Mouse (Mus musculus) heart, embryonic 15.5 days (tissue): ENCODE results near the gene Tedc1. TPM values are rescaled to one million over a fixed set of nuclear protein-coding genes. Genes with fewer than 3 reads are reported as not detected.
"Not testable (repeated sequence)": the region's sequence is repeated elsewhere in the genome, so short reads cannot be mapped to it uniquely, and the experiment has no call there.

Experiments used
- ATAC-seq: fragments of 200-750 bp; cut with Nextera tagmentation; replicated peaks from 2 replicates; pipeline ENCODE4 v1.8.0; 2017; ENCODE audit warnings: low read depth, moderate TSS enrichment; ENCODE audit not compliant: insufficient number of reproducible peaks, insufficient read depth, low FRiP score
- H3K27ac ChIP-seq: fragments of 300-500 bp; sonication (generic); 2 replicates; pipeline ENCODE4 v1.5.1; 2015; ENCODE audit warnings: mild to moderate bottlenecking, inconsistent platforms
- H3K27me3 ChIP-seq: fragments of 300-500 bp; sonication (generic); 2 replicates; pipeline ENCODE4 v1.6.1; 2015; ENCODE audit warnings: inconsistent platforms
- H3K36me3 ChIP-seq: fragments of 300-500 bp; sonication (generic); 2 replicates; pipeline ENCODE4 v1.6.1; 2015; ENCODE audit warnings: mild to moderate bottlenecking, inconsistent platforms
- H3K4me1 ChIP-seq: fragments of 300-500 bp; sonication (generic); replicated peaks from 2 replicates; pipeline ENCODE4 v1.6.1; 2015; ENCODE audit warnings: inconsistent platforms
- H3K4me2 ChIP-seq: fragments of 300-500 bp; sonication (generic); 2 replicates; pipeline ENCODE4 v1.6.1; 2015; ENCODE audit warnings: inconsistent platforms, mild to moderate bottlenecking, moderate library complexity
- H3K4me3 ChIP-seq: fragments of 300-500 bp; sonication (generic); 2 replicates; pipeline ENCODE4 v1.5.1; 2015; ENCODE audit warnings: mild to moderate bottlenecking, inconsistent platforms
- H3K9ac ChIP-seq: fragments of 300-500 bp; sonication (generic); 2 replicates; pipeline ENCODE4 v1.6.1; 2015; ENCODE audit warnings: mild to moderate bottlenecking, inconsistent platforms
- H3K9me3 ChIP-seq: fragments of 300-500 bp; sonication (generic); replicated peaks from 2 replicates; pipeline ENCODE4 v1.6.1; 2016; ENCODE audit warnings: inconsistent platforms
- WGBS: fragments of 180-500 bp; shearing (Covaris S2); methylation state at CpG from one replicate; pipeline ENCODE4 v1.1.7; 2015; ENCODE audit warnings: mixed read lengths; 5-methylcytosine and 5-hydroxymethylcytosine counted together
- polyA plus RNA-seq: library from polyadenylated mRNA; unstranded; fragments of >200 nt; fragmentation: Nextera tagmentation; extraction: Ambion mirVana; gene quantifications from 2 replicates; pipeline ENCODE4 v1.2.1, GENCODE M21; 2015

Gene Tedc1
- polyA plus RNA-seq, 1 experiment from 2014 or later, result 15.4 TPM

- peak overlapping the region; percentile 95 for H3K4me2 ChIP-seq
- peaks cover 30% of the 10 kb centered on the region for H3K4me1 ChIP-seq
- 40% methylated on average over 12 of the region's 12 CpGs for WGBS
- peak overlapping the region; percentile 65 for H3K4me3 ChIP-seq
- H3K9ac ChIP-seq, result peak overlapping the region; percentile 58
- H3K36me3 ChIP-seq, result no peaks in the 10 kb centered on the region
- H3K9me3 ChIP-seq, result no peaks in the 10 kb centered on the region
- peaks cover 57% of the 10 kb centered on the region for H3K27me3 ChIP-seq
- no peak for ATAC-seq
- H3K27ac ChIP-seq, result no peak overlapping the region
Measured at GRCm38 (mm10) chr12:113186326-113187010, 30.2 kb downstream of the Tedc1 start.

- Histone ChIP-seq H3K4me1 (peaks cover 30% of the 10 kb centered on the region), H3K9me3 (no peaks in the 10 kb centered on the region), H3K4me3 (peak overlapping the region; percentile 65), H3K36me3 (no peaks in the 10 kb centered on the region), H3K27me3 (peaks cover 57% of the 10 kb centered on the region), H3K27ac (no peak overlapping the region), H3K9ac (no peak overlapping the region), H3K4me2 (peak overlapping the region; percentile 95)
- no peak for ATAC-seq
- 47% methylated on average over 4 of the region's 4 CpGs for WGBS
Measured at GRCm38 (mm10) chr12:113187011-113187375, 30.8 kb downstream of the Tedc1 start.

GRCm38 (mm10) chr12:113187584-113188295 lies 31.5 kb downstream of the Tedc1 start:
- 3% methylated on average over 56 of the region's 56 CpGs for WGBS
- ATAC-seq, result peak; percentile 70
- Histone ChIP-seq H3K4me1 (peaks cover 30% of the 10 kb centered on the region), H3K4me3 (peak overlapping the region; percentile 65), H3K27ac (no peak overlapping the region), H3K36me3 (no peaks in the 10 kb centered on the region), H3K4me2 (peak overlapping the region; percentile 95), H3K9ac (0 out of 2 replicates have a peak overlapping the region, but pooled peaks have one; percentile 4), H3K9me3 (no peaks in the 10 kb centered on the region), H3K27me3 (peaks cover 57% of the 10 kb centered on the region)

GRCm38 (mm10) chr12:113188349-113189055 lies 32.3 kb downstream of the Tedc1 start:
- Histone ChIP-seq H3K9me3 (no peaks in the 10 kb centered on the region), H3K27me3 (peaks cover 54% of the 10 kb centered on the region), H3K4me1 (peaks cover 30% of the 10 kb centered on the region), H3K4me3 (peak overlapping the region; percentile 65), H3K36me3 (no peaks in the 10 kb centered on the region), H3K9ac (no peak overlapping the region), H3K4me2 (peak overlapping the region; percentile 95), H3K27ac (no peak overlapping the region)
- WGBS, result 79% methylated on average over 51 of the region's 51 CpGs
- ATAC-seq, result no peak

GRCm38 (mm10) chr12:113193423-113193822 lies 37.2 kb downstream of the Tedc1 start:
- Histone ChIP-seq H3K36me3 (no peaks in the 10 kb centered on the region), H3K9me3 (no peaks in the 10 kb centered on the region), H3K27me3 (peaks cover 7% of the 10 kb centered on the region), H3K4me2 (no peak overlapping the region), H3K4me1 (no peaks in the 10 kb centered on the region), H3K27ac (no peak overlapping the region), H3K4me3 (no peak overlapping the region), H3K9ac (no peak overlapping the region)
- WGBS, result 56% methylated on average over 2 of the region's 2 CpGs
- ATAC-seq, result no peak

GRCm38 (mm10) chr12:113199132-113199531 lies 42.9 kb downstream of the Tedc1 start:
- not testable (repeated sequence) for H3K27me3 ChIP-seq, H3K4me1 ChIP-seq, H3K4me3 ChIP-seq, ATAC-seq, H3K27ac ChIP-seq, H3K36me3 ChIP-seq, H3K9me3 ChIP-seq, H3K4me2 ChIP-seq, H3K9ac ChIP-seq
- WGBS, result 96% methylated on average over 3 of the region's 6 CpGs

GRCm38 (mm10) chr12:113201301-113201700 lies 45.1 kb downstream of the Tedc1 start:
- Histone ChIP-seq H3K4me2 (no peak overlapping the region), H3K4me1 (no peaks in the 10 kb centered on the region), H3K9ac (no peak overlapping the region), H3K27me3 (no peaks in the 10 kb centered on the region), H3K4me3 (no peak overlapping the region), H3K27ac (no peak overlapping the region), H3K9me3 (no peaks in the 10 kb centered on the region), H3K36me3 (no peaks in the 10 kb centered on the region)
- ATAC-seq, result no peak
- WGBS, result 90% methylated on average over 4 of the region's 4 CpGs

GRCm38 (mm10) chr12:113202008-113202407 lies 45.8 kb downstream of the Tedc1 start:
- no peak overlapping the region for H3K4me2 ChIP-seq
- no peak overlapping the region for H3K4me3 ChIP-seq
- no peak overlapping the region for H3K27ac ChIP-seq
- no peaks in the 10 kb centered on the region for H3K36me3 ChIP-seq
- no peaks in the 10 kb centered on the region for H3K9me3 ChIP-seq
- no peak overlapping the region for H3K9ac ChIP-seq
- ATAC-seq, result no peak
- no peaks in the 10 kb centered on the region for H3K4me1 ChIP-seq
- H3K27me3 ChIP-seq, result no peaks in the 10 kb centered on the region

GRCm38 (mm10) chr12:113203522-113203921 lies 47.3 kb downstream of the Tedc1 start:
- Histone ChIP-seq H3K27me3 (no peaks in the 10 kb centered on the region), H3K9ac (no peak overlapping the region), H3K4me1 (no peaks in the 10 kb centered on the region), H3K27ac (no peak overlapping the region), H3K36me3 (no peaks in the 10 kb centered on the region), H3K4me2 (no peak overlapping the region), H3K4me3 (no peak overlapping the region), H3K9me3 (no peaks in the 10 kb centered on the region)
- whole genome bisulfite sequencing, result 64% methylated on average over 7 of the region's 7 CpGs
- ATAC-seq, result no peak

- Histone ChIP-seq H3K4me3 (no peak overlapping the region), H3K9ac (no peak overlapping the region), H3K4me1 (no peaks in the 10 kb centered on the region), H3K9me3 (no peaks in the 10 kb centered on the region), H3K27ac (no peak overlapping the region), H3K36me3 (no peaks in the 10 kb centered on the region), H3K27me3 (no peaks in the 10 kb centered on the region), H3K4me2 (no peak overlapping the region)
- WGBS, result 76% methylated on average over 7 of the region's 7 CpGs
- ATAC-seq, result no peak
Measured at GRCm38 (mm10) chr12:113205251-113205942, 49.2 kb downstream of the Tedc1 start.

- Histone ChIP-seq H3K4me2 (no peak overlapping the region), H3K9me3 (no peaks in the 10 kb centered on the region), H3K27me3 (no peaks in the 10 kb centered on the region), H3K9ac (no peak overlapping the region), H3K36me3 (no peaks in the 10 kb centered on the region), H3K4me1 (no peaks in the 10 kb centered on the region), H3K4me3 (no peak overlapping the region), H3K27ac (no peak overlapping the region)
- 71% methylated on average over 6 of the region's 6 CpGs for WGBS
- no peak for ATAC-seq
Measured at GRCm38 (mm10) chr12:113207737-113208136, 51.5 kb downstream of the Tedc1 start.
